Mouse (Mus musculus): ENCODE results near the gene Nbeal1. TPM values are rescaled to one million over a fixed set of nuclear protein-coding genes. Genes with fewer than 3 reads are reported as not detected.

The Nbeal1 gene
- total RNA-seq, 4 experiments from 2014 or later = 24.7 to 29.0 (median 27.4) TPM

DNA sequence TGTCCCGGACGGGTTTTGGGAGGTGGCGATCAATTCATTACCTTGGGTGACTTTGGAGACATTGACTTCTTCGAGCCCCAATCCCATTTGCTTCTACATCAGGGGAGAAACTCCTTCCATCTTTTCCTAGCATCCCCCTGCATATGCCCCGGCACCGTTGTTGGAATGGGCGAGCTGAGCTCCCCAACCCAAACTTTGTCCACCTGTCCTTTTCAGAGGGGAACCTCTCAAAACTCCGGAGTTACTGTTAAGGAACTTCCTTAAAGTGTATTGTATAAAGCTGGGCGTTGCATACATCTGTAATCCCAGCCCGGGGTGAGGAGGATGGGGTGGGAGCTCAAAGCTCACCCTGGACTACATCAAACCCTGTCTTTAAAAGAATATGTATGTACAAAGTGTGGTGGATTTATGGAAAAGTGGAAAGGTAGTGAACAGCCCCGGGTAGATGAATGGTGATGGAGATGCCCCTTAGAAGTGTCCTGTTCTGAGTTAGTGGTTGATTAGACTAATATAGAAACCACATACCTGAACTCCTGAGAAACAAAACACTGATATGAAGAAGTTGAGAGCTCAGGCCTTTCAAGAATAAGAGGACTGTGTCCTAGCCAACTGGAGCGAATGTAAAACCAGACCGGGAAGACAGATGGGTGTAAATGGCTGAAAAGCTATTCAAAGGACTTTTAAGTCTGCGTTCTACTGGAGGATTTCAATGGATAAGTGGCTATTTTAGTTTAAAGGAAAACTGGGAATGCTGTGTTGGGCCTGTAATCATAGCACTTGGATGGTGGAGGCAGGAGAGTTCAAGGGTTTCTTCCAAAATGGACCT is 163.4 kb downstream of the Nbeal1 start:
- no peak for DNase-seq (ENCODE audit: low spot score in 2 of 2)

GRCm38 (mm10) chr1:60344670-60345069 is 164.3 kb downstream of the Nbeal1 start:
- DNase-seq (ENCODE audit: low spot score in 2 of 2) = no peak

- no peak for DNase-seq (ENCODE audit: low spot score in 2 of 2)
Observed at GRCm38 (mm10) chr1:60345712-60346111, 165.3 kb downstream of the Nbeal1 start.

DNA sequence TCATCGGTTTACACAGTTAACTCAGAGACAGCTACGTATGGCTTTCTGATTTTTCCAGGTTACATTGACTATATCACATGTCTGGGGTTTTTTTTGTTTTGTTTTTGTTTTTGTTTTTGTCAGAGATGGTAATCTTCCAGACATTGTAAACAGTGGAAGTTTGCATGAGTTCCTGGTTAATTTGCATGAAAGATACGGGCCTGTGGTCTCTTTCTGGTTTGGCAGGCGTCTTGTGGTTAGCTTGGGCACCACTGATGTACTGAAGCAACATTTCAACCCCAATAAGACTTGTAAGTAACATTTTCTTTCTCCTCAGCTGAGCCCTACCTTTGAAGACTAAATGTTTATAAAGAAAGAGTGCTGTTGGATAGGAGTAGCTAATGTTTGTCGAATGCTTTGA is 172.4 kb downstream of the Nbeal1 start:
- no peak for DNase-seq (ENCODE audit: low spot score in 2 of 2)

GRCm38 (mm10) chr1:60361626-60362025 is 181.2 kb downstream of the Nbeal1 start:
- no peak for DNase-seq (ENCODE audit: low spot score in 2 of 2)

DNA sequence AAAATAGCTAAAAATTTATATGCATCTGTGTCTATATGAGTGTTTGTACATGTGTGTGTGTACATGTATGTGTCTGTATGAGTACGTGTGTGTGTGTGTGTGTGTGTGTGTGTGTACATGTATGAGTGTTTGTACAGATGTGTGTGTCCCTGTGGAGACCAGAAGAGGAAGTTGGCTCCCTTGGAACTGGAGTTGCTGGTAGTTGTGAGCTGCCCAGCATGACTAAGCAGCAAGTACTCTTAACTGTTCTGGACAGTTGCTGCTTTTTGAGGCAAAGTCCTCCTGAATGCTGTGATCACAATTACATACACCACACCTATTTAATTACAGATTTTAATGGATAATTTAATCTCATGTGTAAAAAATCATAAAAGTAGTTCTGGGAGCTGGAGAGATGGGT is 196.2 kb downstream of the Nbeal1 start:
- DNase-seq (ENCODE audit: low spot score in 2 of 2) = no peak

DNA sequence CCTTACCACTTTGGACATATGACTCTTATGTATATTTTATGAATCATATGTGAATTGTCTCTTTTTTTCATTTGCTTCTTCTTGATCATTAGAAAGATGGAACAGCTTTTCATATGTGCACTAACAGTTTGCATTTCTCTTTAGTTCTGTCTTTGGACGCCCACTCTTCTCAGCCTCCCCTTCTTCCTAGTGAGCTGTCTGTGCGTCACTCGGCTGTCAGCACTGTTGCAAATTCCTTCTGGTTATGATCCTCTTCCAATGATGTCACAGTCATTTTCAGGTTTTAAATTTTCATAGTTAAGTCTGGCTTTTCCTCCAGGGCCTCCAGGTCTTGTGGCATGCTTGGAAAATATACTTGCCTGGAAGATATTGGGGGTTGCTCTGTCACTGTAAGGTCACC is 201.5 kb downstream of the Nbeal1 start:
- DNase-seq (ENCODE audit: low spot score in 2 of 2) = no peak

Other genes with a start within 250 kb of the Nbeal1 start
- under 1 TPM; 0.17 to 0.46 (median 0.36) TPM for gene Ica1l, start 137.4 kb upstream of the Nbeal1 start, total RNA-seq (2022)
- gene Carf, start 82.4 kb upstream of the Nbeal1 start, total RNA-seq (2022) = 1 to 10 TPM; 5.3 to 8.2 (median 6.5) TPM
- gene Wdr12, start 82.0 kb upstream of the Nbeal1 start, total RNA-seq (2022) = 10 to 100 TPM; 11.7 to 14.7 (median 13.3) TPM
- gene Cyp20a1, start 162.7 kb downstream of the Nbeal1 start, total RNA-seq (2022) = 1 to 10 TPM; 3.7 to 5.2 (median 5.1) TPM
- 10 to 100 TPM in 2 of 4 experiments, 1 to 10 TPM in 2; 3.2 to 17.3 (median 9.1) TPM for gene Abi2, start 229.0 kb downstream of the Nbeal1 start, total RNA-seq (2022)